Mouse (Mus musculus) myocyte (in vitro differentiated cells): Measurements from ENCODE around the gene Cchcr1.

ENCODE experiments used
- E2F4 ChIP-seq: IDR thresholded peaks from one replicate; pipeline ENCODE4 v1.6.1; 2011; ENCODE audit warnings: mild to moderate bottlenecking, control low read depth, moderate library complexity; ENCODE audit not compliant: insufficient read depth
- MAX ChIP-seq: IDR thresholded peaks from one replicate; pipeline ENCODE4 v1.6.1; 2011; ENCODE audit warnings: low read depth, mild to moderate bottlenecking, control low read depth
- MYOG ChIP-seq, 3 experiments: IDR thresholded peaks; one replicate each; pipeline ENCODE4 v1.6.1; 2011; ENCODE audit warnings: control low read depth in 2 of 3, low read depth in 2 of 3, mild to moderate bottlenecking in 2 of 3; ENCODE audit not compliant: insufficient read length in 2 of 3, control insufficient read depth in 1 of 3, insufficient read depth in 1 of 3
- POLR2A ChIP-seq: IDR thresholded peaks from one replicate; pipeline ENCODE4 v1.6.1; 2011; ENCODE audit warnings: low read depth, mild to moderate bottlenecking, control low read depth, moderate library complexity; ENCODE audit not compliant: insufficient read length
- POLR2AphosphoS2 ChIP-seq: IDR thresholded peaks from one replicate; pipeline ENCODE4 v1.6.1; 2011; ENCODE audit warnings: low read depth, control low read depth; ENCODE audit not compliant: insufficient read length

GRCm38 (mm10) chr17:35554321-35554720 is 37.4 kb downstream of the Cchcr1 start:
- TF ChIP-seq E2F4 (no peak), MYOG (IDR thresholded peaks at IDR 0.05; ENCODE audit: control insufficient read depth in 1 of 3, insufficient read depth in 1 of 3, insufficient read length in 2 of 3, low read depth in 2 of 3) (no peak), POLR2A (no peak), POLR2AphosphoS2 (no peak), MAX (no peak)
